Mouse (Mus musculus): ENCODE measurements around the gene Ak1.

The Ak1 gene

DNA sequence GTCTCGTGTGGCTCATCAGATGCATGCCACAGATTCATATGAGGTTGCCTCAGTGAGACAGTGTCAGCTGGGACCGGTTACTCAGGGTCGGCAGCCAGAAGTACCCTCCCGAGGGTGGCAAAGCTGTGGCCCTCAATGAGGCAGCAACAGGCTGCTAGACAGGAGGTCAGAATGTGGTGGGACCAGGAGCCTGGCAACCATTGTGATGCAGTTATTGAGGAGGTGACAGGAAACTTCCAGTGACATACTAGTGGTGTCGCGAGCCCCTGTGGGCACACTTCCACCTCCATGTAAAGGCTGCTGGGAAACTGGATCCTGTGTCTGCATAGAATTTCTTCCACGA, at the start of gene Ak1:
Gene Ak1, plus strand, starts transcription at position 242 of the 343 bp plus-strand sequence.
- no peak for DNase-seq

DNA sequence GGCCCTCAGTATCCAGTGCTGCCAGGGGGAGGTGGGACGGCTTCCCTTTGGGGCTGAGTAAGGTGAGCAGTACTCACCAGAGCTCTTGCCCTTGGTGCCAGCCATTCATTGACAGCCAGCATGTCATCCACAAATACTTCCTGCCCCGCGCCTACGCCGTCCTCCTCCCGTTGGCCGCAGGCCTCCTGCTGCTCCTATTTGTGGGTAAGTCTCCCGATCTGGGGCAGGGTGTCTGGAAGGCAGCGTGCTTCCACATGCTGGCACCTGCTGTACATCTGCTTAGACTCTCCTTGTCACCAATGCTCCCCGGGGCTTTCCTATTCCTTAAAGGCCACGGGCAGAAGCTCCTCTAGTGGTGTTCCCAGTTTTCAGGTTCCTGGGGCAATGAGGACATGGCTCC, 49.4 kb upstream of the Ak1 start:
- no peak for DNase-seq

DNA sequence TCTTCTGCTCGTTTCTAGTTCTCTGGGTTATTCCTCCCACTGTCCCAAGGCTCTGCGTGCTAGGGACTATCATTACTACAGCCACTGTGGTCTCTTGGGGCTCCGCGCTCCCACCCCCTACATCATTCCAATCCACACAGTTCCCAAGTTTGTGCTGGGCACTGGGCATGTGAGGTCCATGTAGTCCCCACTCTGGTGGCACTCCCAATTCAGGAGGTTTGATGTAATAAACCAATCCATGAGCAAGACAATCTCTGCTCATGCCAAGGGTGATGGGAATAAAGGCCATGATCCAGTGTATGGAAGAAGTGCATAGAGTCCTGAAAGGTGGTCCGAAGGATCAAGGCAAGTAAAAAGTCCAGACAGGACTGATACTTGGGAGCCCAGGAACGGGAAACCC, 47.1 kb upstream of the Ak1 start, which contains the start of gene Pip5kl1:
Gene Pip5kl1, plus strand, starts transcription at position 301 of the 400 bp plus-strand sequence.
- DNase-seq: no peak

GRCm38 (mm10) chr2:32574901-32575585, 46.5 kb upstream of the Ak1 start:
- peak; percentile 75 to 81 for DNase-seq

- DNase-seq: peak; percentile 48 to 49
Observed at GRCm38 (mm10) chr2:32575586-32576160, 45.9 kb upstream of the Ak1 start, which contains the start of gene 9430097D07Rik. Gene 9430097D07Rik, minus strand, starts transcription at chr2:32575684.

- DNase-seq: no peak
Observed at GRCm38 (mm10) chr2:32576532-32576931, 45.0 kb upstream of the Ak1 start.

DNA sequence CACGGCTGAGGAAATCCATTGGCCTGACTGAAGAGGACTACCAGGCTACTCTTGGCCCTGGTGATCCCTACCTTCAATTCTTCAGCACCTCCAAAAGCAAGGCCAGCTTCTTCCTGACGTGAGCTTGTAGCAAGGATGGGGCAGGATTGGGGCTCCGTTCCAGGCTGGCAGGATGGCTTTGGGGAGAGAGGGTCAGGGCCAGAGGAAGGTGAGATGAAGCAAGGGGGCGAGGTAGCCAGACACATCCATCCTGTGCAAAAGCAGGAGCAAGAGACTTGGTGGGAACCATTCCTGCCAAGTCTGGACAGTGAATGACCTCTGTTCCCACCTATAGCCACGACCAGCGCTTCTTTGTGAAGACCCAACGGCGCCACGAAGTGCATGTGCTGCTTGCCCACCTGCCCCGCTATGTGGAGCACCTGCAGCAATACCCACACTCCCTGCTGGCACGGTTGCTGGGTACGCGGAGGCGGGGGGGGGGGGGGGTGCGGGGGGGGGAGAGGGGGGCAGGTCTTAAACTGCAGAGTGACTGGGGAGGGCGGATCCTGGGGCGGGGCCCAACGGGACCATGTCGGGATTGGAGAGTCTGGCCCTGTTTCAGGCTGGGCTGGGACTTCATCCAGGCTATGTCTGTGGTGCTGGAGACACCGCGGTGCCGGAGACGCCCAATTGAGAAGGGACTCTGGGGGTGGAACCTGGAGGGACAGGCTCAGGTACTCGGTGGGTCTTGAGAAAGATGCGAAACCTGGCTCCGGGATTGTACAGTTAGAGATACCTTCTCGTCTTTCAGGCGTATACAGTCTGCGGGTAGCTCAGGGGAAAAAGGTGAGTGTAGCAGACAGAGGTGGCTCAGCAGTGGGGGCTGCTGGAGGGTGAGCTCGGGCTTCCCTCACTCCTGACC, 43.2 kb upstream of the Ak1 start:
- peak in 1 of 2 experiments; percentile 25 for DNase-seq

- DNase-seq: peak in 1 of 2 experiments; percentile 47
Observed at GRCm38 (mm10) chr2:32581450-32582095, 40.0 kb upstream of the Ak1 start.

- peak; percentile 83 to 87 for DNase-seq
Observed at GRCm38 (mm10) chr2:32582830-32583799, 38.4 kb upstream of the Ak1 start.

GRCm38 (mm10) chr2:32585149-32585714, 36.3 kb upstream of the Ak1 start:
- no peak for DNase-seq

GRCm38 (mm10) chr2:32586871-32587351, 34.6 kb upstream of the Ak1 start, which contains the start of gene St6galnac4:
Gene St6galnac4, plus strand, starts transcription at chr2:32587095.
- DNase-seq: peak; percentile 92 to 93

- peak; percentile 83 to 87 for DNase-seq
Observed at GRCm38 (mm10) chr2:32587731-32588321, 33.7 kb upstream of the Ak1 start.

GRCm38 (mm10) chr2:32589213-32589795, 32.3 kb upstream of the Ak1 start:
- DNase-seq: no peak

DNA sequence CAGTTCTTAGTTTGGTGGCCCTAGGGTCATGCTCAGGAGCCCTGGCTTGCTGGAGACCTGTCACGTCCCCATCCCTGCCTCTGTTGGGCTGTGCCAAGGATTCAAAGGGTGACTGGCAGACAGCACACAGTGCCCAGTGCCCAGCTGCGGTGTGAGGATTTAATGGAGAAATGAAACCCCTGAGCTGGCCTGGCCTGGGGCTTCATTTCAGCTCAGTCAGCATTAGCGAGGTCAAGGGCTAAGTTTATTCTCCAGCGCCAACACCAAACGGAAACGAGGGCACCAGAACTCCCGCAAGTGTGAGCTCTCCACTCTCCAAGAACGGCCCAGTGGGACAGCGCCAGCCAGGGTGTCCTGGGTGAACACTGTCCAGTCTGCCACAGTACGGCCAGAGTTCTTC, 31.3 kb upstream of the Ak1 start:
- DNase-seq: no peak

DNA sequence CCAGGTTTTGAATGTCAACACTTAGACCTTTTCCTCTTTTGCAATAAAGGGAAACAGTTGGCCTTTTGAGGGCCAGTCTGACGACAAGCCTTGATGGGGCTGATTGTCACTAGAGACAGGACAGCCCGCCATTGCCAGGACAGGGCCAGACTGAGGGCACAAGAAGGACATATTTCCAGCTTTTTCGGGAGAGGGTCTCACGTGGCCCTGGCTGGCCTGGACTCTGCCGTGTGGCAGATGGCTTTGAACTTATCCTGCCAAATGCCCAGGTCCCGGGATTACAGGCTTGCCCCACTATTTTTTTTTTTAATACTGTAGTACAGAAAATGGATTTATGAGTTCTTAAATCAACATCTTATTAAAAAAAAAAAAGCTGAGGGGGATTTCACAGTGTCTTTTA, 30.3 kb upstream of the Ak1 start:
- DNase-seq: no peak

DNA sequence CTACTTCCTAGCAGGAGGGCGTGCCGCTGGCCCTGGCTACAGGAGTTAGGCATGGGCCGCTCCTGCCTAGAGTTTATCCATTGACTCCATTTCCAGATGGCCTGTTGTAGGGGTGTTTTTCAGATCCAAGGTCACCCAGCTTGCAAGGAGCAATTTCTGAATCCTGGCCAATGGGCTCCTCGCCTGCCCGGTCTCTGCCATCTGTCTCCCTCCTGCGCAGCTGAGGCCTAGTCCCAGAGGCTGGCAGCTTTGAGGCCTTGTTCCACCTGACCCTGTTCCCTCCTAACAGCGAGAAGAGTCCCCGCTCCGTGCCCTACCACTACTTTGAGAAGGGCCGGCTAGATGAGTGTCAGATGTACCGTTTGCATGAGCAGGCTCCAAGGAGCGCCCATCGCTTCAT, 24.8 kb upstream of the Ak1 start:
- DNase-seq: no peak

DNA sequence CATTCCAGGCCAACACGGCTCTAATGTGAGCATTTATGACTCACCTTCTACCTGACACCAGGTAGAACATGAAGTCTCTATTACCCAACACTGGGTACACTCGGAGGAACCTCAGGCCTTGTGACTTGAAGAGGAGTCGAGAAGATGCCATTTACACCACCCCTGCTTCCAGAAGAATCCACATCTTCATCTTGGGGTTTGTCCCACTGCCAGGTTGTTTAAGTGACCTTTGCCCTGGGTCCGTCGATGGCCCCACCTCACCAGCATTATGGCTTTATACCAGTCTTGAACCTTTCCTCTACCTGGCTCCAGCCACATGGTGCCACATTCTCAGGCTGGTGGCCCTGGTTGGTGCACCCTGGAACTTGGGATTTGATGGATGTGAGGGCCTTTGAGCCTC, 24.3 kb upstream of the Ak1 start:
- no peak for DNase-seq

- DNase-seq: no peak
Observed at GRCm38 (mm10) chr2:32597699-32598098, 23.9 kb upstream of the Ak1 start.

- no peak for DNase-seq
Observed at GRCm38 (mm10) chr2:32598506-32598905, 23.1 kb upstream of the Ak1 start.

DNA sequence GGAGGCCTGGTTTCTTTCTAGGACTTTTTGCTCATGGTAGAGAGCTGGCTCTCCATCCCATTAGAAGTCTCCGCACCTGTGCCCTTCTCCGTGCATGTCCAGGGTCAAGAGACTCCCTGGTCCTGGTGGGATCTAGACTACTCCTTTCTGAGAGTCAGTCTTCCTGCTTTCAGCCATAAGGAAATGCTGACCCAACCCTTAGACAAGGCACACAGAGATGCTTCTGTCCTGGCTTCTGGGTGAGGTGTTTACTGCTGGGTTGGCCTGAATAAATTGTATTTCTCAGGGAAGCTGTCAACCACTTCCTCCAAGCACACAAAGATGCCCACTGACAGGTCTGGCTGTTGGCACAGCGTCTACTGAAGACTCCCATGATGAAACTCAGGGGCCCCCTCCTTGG, 22.1 kb upstream of the Ak1 start, which contains the start of gene St6galnac6:
Gene St6galnac6, plus strand, starts transcription at position 301 of the 400 bp plus-strand sequence.
- DNase-seq: no peak
